21 mouse cellular contexts compared by ENCODE assay signal in genomic region chr14:78459121-78459520, GRCm38 (mm10).
DNase-seq lines count a peak whose midpoint lies in the region; ATAC-seq and TF ChIP-seq lines count a peak whose summit lies in the region.
"Had no signal": no experiment of that assay in that cellular context is flagged by ENCODE, and none has a peak within 500 bp of the region (broad histone marks: within the 10 kb centered on the region; RNA-seq: fewer than 3 reads in every experiment).

No protein-coding gene starts in this region.

- intact Hi-C loops in heart, adult 2 months (cut with DNase I), result no loop called here

- no peak for ATAC-seq in midbrain, embryonic 11.5 days (ENCODE audit: low FRiP score)
- peak; percentile 82 for ATAC-seq in activated CD4-positive, CD25-positive, alpha-beta regulatory T cell, adult 4 months
- ATAC-seq in megakaryocyte progenitor cell, adult 5-6 weeks (replicated peaks; ENCODE audit: poor library complexity), result peak; percentile 65
- ATAC-seq: intestine, postnatal 0 days; lung, postnatal 0 days had no signal

- no peak for TF ChIP-seq CTCF in heart, adult 2 months (IDR thresholded peaks at IDR 0.05)

- H3K36me3 ChIP-seq in midbrain, embryonic 10.5 days, result no peaks in the 10 kb centered on the region
- no peaks in the 10 kb centered on the region for H3K36me3 ChIP-seq in midbrain, embryonic 11.5 days (ENCODE audit: control insufficient read depth, insufficient read depth, low read length)
- H3K36me3 ChIP-seq in heart, adult 2 months (ENCODE audit: control insufficient read depth, insufficient read depth, low read length), result no peaks in the 10 kb centered on the region
- H3K36me3 ChIP-seq: embryonic facial prominence, embryonic 13.5 days; heart, embryonic 13.5 days; hindbrain, embryonic 10.5 days; limb, embryonic 13.5 days; liver, embryonic 15.5 days had no signal

- no peak overlapping the region for H3K4me3 ChIP-seq in midbrain, embryonic 10.5 days
- H3K4me3 ChIP-seq in midbrain, embryonic 11.5 days (ENCODE audit: low read depth, low read length), result no peak overlapping the region
- H3K4me3 ChIP-seq in heart, adult 2 months, result no peak overlapping the region
- H3K4me3 ChIP-seq: embryonic facial prominence, embryonic 13.5 days; heart, embryonic 13.5 days; hindbrain, embryonic 10.5 days; limb, embryonic 13.5 days; liver, embryonic 15.5 days had no signal

- no peak for TF ChIP-seq EP300 in heart, adult 2 months (IDR thresholded peaks at IDR 0.05; ENCODE audit: insufficient read depth, low read depth, low read length)

- no peaks in the 10 kb centered on the region for H3K9me3 ChIP-seq in midbrain, embryonic 10.5 days (replicated peaks)
- H3K9me3 ChIP-seq in midbrain, embryonic 11.5 days (ENCODE audit: control insufficient read depth, low read length), result no peaks in the 10 kb centered on the region
- H3K9me3 ChIP-seq: embryonic facial prominence, embryonic 13.5 days; heart, embryonic 13.5 days; hindbrain, embryonic 10.5 days; limb, embryonic 13.5 days; liver, embryonic 15.5 days had no signal

- TF ChIP-seq POLR2A in heart, adult 2 months (IDR thresholded peaks at IDR 0.05; ENCODE audit: insufficient read depth, low read depth, low read length), result no peak

- H3K27me3 ChIP-seq in midbrain, embryonic 10.5 days (ENCODE audit: low read depth, poor library complexity, severe bottlenecking), result no peaks in the 10 kb centered on the region
- no peaks in the 10 kb centered on the region for H3K27me3 ChIP-seq in midbrain, embryonic 11.5 days (ENCODE audit: control insufficient read depth, insufficient read depth, low read length)
- no peaks in the 10 kb centered on the region; the same call in 1 of the 2 replicates for H3K27me3 ChIP-seq in heart, adult 2 months (ENCODE audit: control insufficient read depth, insufficient read depth, low read length)
- H3K27me3 ChIP-seq: CH12.LX; heart, embryonic 13.5 days; limb, embryonic 13.5 days; liver, embryonic 15.5 days had no signal

- H3K4me2 ChIP-seq in midbrain, embryonic 11.5 days, result no peak overlapping the region
- H3K4me2 ChIP-seq: embryonic facial prominence, embryonic 13.5 days; heart, embryonic 13.5 days; limb, embryonic 13.5 days; liver, embryonic 15.5 days had no signal

- 0 out of 2 replicates have a peak overlapping the region, but pooled peaks have one; percentile 38 for H3K27ac ChIP-seq in midbrain, embryonic 10.5 days (replicated peaks)
- no peak overlapping the region for H3K27ac ChIP-seq in midbrain, embryonic 11.5 days (ENCODE audit: low read depth, low read length)
- H3K27ac ChIP-seq in heart, adult 2 months, result no peak overlapping the region
- H3K27ac ChIP-seq: embryonic facial prominence, embryonic 13.5 days; heart, embryonic 13.5 days; hindbrain, embryonic 10.5 days; limb, embryonic 13.5 days; liver, embryonic 15.5 days had no signal

- 76% methylated on average over 5 of the region's 5 CpGs for WGBS in midbrain, embryonic 10.5 days
- 73% methylated on average over 5 of the region's 5 CpGs for WGBS in midbrain, embryonic 11.5 days
- 68% methylated on average over 5 of the region's 5 CpGs for whole genome bisulfite sequencing in heart, adult 2 months

- peaks cover 7% of the 10 kb centered on the region; the same call in 1 of the 2 replicates for H3K4me1 ChIP-seq in midbrain, embryonic 10.5 days
- H3K4me1 ChIP-seq in midbrain, embryonic 11.5 days (ENCODE audit: control insufficient read depth, insufficient read depth, low read length), result no peaks in the 10 kb centered on the region
- no peaks in the 10 kb centered on the region for H3K4me1 ChIP-seq in heart, adult 2 months (ENCODE audit: control insufficient read depth, insufficient read depth, low read length)
- H3K4me1 ChIP-seq: heart, embryonic 13.5 days; liver, embryonic 15.5 days had no signal

- H3K79me2 ChIP-seq in heart, adult 2 months (replicated peaks; ENCODE audit: control insufficient read depth, insufficient read depth, low read length), result no peaks in the 10 kb centered on the region

- DNase-seq in midbrain, embryonic 10.5 days (ENCODE audit: low spot score), result no peak
- DNase-seq in midbrain, embryonic 11.5 days (ENCODE audit: low spot score, missing footprints), result no peak
- peak; percentile 63 for DNase-seq in CD4-positive, CD25-positive, alpha-beta regulatory T cell, adult 2 months (ENCODE audit: low read depth, low spot score)
- DNase-seq in lung, postnatal 14 days, result no peak
- DNase-seq in heart, adult 2 months, result no peak
- DNase-seq in retina, embryonic 14.5 days (ENCODE audit: low spot score), result no peak
- DNase-seq: adrenal gland, postnatal 36 days; cerebellum, adult 8-10 months; gastrocnemius, postnatal 25 days; kidney, postnatal 14 days; layer of hippocampus, adult 9-11 months had no signal

- no peak overlapping the region for H3K9ac ChIP-seq in midbrain, embryonic 11.5 days (ENCODE audit: low read length)
- no peak overlapping the region for H3K9ac ChIP-seq in heart, adult 2 months (ENCODE audit: low read depth, low read length)
- H3K9ac ChIP-seq: embryonic facial prominence, embryonic 13.5 days; heart, embryonic 13.5 days; limb, embryonic 13.5 days; liver, embryonic 15.5 days had no signal
